Mouse (Mus musculus) heart, adult 2 months (tissue): ENCODE measurements around the gene Akt3.

Source experiments
- CTCF ChIP-seq: fragments of 200-600 bp; IDR thresholded peaks from 2 replicates; pipeline ENCODE4 v1.8.1; 2022; ENCODE audit warnings: antibody characterized with exemption, mild to moderate bottlenecking, moderate library complexity
- EP300 ChIP-seq: fragments of 200-500 bp; IDR thresholded peaks from 2 replicates; pipeline ENCODE4 v1.6.1; 2011; ENCODE audit warnings: low read depth, low read length, control low read depth; ENCODE audit not compliant: insufficient read depth
- POLR2A ChIP-seq: fragments of 200-500 bp; IDR thresholded peaks from 2 replicates; pipeline ENCODE4 v1.6.1; 2011; ENCODE audit warnings: mild to moderate bottlenecking, low read depth, low read length, control low read depth; ENCODE audit not compliant: insufficient read depth

DNA sequence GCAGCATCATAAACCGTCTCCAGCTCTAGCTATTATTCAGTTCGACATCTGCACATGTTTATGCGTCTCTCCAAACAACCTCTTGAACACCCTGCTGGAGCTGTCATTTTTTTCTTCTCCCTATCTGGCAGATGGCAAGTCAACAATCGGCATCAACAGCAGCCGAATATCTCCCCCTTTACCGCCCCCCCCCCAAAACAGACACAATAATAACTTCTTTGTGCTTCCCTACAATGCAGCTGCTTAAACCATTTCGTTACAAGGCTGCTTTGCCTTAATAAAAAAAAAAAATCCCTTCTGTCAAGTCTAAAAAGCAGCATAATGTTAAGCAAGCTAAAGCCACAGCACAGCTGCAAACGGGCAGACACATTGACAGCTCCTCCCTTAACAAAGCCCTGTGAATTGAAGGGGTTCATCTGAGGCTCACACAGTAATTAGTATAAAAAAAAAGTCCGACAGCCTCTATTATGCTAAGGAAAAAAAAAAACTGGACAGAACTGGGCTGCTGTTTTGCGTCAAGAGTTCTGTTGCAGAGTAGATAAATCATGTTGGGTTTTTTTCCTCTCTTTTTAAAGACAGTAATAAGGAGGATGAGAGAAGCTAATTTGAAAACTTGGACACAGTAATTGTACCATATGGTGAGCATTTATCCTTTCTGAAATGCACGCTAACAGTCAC, 107.5 kb downstream of the Akt3 start:
- TF ChIP-seq CTCF (no peak), EP300 (no peak), POLR2A (no peak)
